Mouse (Mus musculus): ENCODE measurements around the gene Cdh4. TPM values are rescaled to one million over a fixed set of nuclear protein-coding genes. Genes with fewer than 3 reads are reported as not detected.
A peak's percentile ranks its signal among the peaks of the same experiment; 100 is the strongest.

Cdh4 gene
- 10 to 100 TPM; 24.1 to 30.8 TPM for total RNA-seq (2021)

DNA sequence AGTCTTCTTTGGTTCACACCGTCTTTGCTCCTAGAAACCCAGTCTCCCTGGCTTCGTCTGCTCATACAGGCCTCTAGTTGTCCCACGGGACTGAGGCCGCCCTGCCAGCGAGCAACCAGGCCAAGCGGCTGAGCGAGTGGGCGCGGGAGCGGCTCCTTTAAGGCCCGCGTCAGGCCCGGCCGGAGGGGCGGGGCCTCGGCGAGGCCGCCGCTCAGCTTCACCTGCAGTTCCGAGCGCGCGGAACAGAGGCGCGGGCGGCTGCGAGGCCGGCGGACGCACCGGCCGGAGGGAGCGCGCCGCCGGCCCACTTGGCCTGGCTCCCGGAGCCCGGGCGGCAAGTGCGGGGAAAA is at the start of gene Cdh4:
Gene Cdh4, plus strand, starts transcription at position 241 of the 350 bp plus-strand sequence.
- DNase-seq (ENCODE audit: low spot score in 2 of 2), result peak; percentile 60 to 76
- intact Hi-C loops (cut with DNase I), result loop anchor here (5.0 kb wide), 2 partner anchors 280 to 430 kb away; no protein-coding TSS in a partner anchor

DNA sequence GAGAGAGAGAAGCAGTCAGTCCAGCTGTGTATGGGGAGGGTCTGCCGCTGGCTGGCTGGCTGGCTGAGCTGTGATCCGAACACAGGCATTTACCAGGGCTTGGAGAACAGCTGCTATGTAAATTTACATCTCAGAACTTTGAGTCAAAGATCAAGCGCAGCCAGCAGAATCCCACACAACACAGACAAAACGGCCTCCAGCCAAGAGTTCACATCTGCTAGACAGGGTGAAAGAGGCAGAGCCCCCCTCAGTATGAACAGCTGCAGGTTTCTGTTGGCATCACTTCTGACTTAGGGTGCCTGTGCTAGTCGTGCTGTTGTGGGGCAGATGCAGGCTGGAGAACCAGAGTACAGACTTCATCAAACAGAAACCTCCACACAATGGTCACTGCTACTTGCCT is 46.8 kb upstream of the Cdh4 start:
- DNase-seq (ENCODE audit: low spot score in 2 of 2), result no peak
- intact Hi-C loops (cut with DNase I), result no loop called here

DNA sequence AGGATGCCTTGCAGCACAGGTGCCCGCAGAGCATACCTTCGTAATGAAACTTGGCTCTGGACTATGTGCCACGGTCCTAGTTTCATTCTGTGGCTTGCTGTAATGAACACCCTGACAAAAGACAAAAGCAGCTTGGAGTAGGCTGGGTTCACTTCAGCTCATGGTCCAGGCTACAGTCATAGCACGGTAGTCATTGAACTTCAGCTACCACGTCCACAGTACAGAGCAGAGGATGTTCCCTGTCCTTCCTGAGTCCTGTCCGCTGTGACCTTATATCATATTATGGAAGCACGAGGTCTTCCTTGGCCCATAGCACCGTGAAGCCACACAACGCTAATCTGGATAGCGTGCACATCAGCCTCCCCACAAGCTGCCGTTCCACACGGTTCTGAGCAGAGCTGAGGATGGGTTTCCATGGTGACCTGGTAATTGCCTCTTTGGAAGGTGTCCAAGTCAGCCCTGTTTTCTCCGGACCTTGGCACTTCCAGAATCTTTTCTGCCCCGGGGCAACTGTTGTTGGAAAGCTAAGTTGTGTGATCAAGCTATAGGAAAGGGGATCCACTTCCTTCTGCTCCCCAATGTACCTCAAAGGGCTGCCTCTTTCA is 42.5 kb upstream of the Cdh4 start:
- intact Hi-C loops (cut with DNase I), result no loop called here
- peak; percentile 10 to 24 for DNase-seq (ENCODE audit: low spot score in 2 of 2)

DNA sequence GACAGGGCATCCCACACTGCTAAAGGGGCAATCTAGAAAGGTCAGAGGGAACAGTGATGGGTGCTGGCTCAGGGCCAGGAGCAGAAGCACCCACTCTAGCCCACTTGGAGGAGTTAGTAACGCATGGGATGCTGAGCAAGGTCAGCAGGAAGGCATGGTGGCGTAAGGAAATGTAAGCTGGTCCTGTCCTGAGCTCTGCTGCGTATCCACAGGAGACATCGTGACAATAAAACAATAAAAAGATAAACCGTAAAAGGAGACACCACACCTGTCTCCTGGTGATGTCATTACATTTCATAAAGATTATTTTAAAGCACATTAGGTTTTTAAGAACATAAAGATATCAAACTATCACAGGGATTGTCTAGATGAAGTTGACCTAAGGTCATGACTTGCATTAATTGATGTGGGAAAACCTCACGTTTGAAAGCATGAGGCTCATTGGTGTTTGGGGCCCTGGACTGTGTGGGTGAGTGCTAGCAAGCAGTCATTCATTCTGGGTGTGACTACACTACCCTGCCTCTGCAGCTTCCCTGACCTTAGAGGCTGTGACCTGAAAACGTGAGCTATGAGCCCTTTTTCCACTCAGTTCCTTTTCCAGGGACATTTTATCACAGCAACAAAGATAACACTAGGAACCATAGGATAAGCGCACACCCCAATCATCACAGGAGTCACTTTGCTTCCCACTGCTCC is 31.2 kb upstream of the Cdh4 start:
- intact Hi-C loops (cut with DNase I), result no loop called here
- no peak for DNase-seq (ENCODE audit: low spot score in 2 of 2)

DNA sequence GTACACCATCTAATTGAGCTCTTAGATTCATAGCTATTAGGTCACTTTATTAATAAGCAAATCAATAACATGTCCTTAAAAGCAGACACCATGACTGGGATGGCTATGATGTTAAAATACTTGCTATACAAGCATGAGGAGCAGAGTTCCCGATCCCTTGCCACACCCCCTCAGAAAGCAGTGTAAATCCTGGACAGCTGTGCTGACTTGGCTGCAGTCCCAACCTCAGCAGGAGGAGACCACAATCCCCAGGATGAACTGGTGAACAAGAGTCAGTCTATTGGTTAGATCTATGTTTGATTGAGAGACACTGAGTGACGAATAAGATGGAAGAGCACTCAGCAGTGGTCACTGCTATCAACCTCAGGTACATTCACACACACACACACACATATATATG is 29.3 kb upstream of the Cdh4 start:
- intact Hi-C loops (cut with DNase I), result no loop called here
- no peak for DNase-seq (ENCODE audit: low spot score in 2 of 2)

DNA sequence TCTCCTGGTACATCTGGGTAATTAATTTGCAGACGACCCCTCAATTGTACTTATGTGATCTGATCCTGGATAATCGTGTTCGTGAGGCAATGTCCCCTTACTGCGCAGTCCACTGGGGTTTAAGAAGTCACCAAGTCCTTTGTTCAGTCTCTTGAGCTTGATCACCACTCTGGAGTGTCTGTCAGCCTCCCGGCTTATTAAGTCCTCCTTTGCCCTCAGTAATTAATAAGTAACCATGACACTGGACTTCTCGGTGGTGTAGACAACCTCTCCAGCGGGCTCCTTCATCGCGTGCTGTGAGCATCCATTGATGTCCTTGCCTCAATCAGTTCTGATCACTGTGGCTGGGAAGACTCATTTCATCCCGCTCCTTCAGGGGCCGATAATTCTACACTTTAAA is 28.0 kb upstream of the Cdh4 start:
- intact Hi-C loops (cut with DNase I), result no loop called here

DNA sequence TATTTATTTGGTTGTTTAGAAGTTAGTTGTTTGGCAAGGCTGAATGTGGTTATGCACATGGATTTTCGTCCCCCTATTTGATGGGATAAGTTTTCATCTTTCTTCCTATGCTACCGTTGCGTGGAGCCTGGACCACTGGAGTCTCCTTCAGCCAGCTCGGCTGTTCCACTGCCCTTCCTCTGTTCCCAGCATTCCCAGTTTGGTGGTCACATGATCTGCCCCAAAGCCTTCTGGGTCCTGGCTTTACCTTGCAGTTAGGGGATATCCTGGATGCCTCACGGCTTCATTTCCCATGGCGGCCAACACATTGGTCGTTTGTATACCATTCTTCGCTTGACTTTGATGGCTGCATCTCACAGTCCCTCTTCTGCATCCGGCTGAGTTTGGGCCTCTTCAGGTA is 27.5 kb upstream of the Cdh4 start:
- no peak for DNase-seq (ENCODE audit: low spot score in 2 of 2)
- intact Hi-C loops (cut with DNase I), result no loop called here

More for the DNA sequence above, 28.0 kb upstream of the Cdh4 start:
- no peak for DNase-seq (ENCODE audit: low spot score in 2 of 2)

DNA sequence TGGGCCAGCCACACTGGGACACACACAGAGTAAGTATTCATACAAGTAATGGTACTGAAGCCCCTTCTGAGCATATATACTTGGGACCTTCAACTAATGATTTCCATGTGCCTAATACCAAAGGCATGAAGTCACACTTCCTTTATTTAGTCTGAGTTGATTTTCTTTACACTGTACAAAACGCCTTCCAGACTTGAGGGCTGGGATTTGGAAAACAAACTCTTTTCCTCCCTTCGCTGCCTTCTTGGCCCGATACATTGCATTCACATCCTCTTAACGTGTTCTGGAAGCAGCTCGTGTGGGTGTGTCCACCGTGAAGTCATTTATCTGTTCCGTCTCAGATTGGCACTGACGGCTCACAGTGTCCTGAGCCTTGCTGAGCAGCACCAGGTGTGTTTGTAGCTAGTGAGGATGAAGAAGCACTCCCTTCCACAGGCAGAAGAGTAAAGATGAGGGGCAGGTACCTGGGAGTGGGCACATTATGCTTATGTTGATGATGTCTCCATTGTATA is 26.3 kb upstream of the Cdh4 start:
- DNase-seq (ENCODE audit: low spot score in 2 of 2), result no peak
- intact Hi-C loops (cut with DNase I), result no loop called here

DNA sequence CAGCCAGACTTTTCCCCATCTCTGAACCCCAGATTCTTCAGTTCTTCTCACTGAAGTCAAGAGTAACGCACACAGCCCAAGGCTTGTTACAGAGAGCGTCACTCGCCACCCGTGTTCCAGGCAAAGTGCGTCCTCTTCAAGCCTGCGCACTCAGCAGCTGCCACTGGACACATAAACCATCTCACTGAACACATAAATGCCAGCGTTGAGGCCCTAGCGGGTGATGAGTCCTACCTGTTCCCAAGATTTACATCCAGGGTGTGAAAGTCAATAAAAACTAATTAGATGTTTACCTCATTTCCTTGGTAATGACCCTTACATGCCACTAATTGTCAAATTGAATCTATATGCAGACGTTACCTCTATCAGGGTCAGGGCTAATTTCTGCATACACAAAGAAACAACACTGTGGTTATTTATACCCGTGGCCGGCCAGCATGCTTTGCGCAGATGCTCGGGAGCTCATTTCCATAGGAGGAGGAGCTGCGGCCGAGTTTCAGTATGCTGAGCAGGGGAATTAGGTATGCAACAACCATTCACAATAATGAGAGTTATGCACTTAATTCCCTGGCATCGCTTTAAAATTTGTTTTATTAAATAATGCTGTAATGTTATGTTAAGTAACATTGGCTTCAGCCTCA is 25.5 kb upstream of the Cdh4 start:
- no peak for DNase-seq (ENCODE audit: low spot score in 2 of 2)
- intact Hi-C loops (cut with DNase I), result no loop called here

DNA sequence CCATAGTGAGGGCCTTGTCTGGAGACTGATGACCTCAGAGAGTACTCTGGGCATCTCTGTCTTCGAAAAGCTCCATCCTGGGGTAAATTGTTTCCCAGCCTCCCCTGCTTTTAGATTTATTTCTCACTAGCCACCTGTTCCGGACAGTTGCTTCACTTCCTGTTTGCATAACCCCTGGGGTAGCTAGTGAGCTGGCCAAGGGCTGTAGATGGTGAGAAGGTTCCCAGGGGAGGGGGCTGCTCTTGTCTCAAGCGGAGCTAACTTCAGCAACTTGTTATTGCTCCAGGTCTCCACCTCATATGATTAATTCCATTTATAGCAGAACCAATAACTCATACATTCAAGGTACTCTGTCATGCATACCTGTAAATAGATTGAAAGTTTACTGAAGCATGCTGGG is 16.6 kb upstream of the Cdh4 start:
- intact Hi-C loops (cut with DNase I), result no loop called here
- no peak for DNase-seq (ENCODE audit: low spot score in 2 of 2)

DNA sequence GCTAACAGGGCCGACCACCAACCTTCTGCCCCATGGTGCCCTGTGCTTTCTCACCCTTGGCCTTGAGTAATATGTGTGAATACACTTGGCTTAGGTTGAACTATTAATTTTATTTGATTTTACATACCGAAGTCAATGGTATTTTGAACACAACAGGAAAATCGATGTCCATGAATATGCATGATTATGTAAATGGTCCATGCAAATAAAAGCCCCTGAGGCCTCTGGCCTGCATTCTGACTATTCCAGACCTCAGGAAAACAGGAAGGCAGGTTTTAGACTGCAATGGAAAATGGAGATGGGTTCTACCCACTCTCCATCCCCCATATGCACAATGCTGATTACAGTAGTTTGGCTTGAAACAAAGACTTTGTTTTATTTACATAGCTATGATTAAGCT is 13.3 kb upstream of the Cdh4 start:
- DNase-seq (ENCODE audit: low spot score in 2 of 2), result no peak
- intact Hi-C loops (cut with DNase I), result no loop called here

DNA sequence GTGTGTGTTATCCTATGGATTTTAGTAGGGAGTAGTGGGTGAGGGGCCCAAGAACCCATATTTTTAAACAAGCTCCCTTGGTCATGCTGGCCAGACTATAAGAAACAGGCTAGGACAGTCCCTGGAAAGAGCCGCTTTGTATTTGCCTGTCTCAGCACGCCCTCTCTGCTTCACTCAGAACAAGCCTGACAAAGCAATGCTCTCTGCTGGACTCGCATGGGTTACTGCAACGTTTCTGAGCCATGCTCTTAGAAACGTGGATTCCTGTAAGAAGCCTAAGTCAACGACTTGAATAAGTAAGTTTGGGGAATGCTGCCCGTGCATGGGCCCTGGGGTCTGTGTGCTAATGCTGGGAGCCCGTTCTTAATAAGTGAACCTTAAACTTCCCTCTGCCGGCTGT is 2.1 kb upstream of the Cdh4 start:
- intact Hi-C loops (cut with DNase I), result loop anchor here (5.0 kb wide), 2 partner anchors 282 to 432 kb away; no protein-coding TSS in a partner anchor
- DNase-seq (ENCODE audit: low spot score in 2 of 2), result peak; percentile 37 to 51

DNA sequence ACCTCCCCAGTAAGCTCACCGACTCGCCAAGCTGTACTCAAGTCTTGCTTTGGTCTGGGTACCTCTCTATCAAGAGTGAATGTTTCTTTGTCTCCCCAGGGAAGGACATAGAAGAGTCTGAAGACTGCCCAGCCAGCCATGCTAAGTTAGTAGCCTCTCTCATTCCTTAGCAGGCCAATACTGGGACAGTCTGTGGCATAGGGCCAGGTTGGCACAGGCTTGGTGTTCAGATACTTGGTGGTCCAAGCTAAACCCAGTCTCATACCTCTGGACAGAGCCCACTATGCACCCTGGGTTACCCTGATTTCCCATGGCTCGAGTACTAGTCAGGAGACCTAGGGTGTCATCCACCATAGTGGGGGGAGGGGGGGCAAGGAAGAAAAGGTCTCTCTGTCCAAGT is 1.1 kb upstream of the Cdh4 start:
- DNase-seq (ENCODE audit: low spot score in 2 of 2), result no peak
- intact Hi-C loops (cut with DNase I), result loop anchor here (5.0 kb wide), 2 partner anchors 281 to 431 kb away; no protein-coding TSS in a partner anchor

DNA sequence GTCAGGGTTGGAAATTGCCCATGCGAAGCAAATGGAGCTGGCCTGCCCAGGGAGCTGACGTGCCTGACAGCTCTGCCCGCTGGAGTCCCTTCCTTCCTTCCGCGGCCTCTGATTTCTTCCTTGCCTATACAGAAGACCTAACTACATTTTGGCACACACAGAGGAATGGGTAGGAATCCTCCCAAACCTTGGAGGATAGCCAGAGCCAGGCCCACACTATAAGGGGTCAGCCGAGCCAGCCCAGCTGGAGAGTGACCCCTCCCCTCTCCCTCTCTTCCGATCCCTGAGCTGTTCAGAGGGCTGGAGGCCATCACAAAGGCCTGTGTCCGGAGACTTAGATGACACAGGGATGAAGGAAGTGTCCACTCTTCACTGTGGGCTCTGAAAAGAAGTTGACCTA is 514 bp upstream of the Cdh4 start:
- intact Hi-C loops (cut with DNase I), result loop anchor here (5.0 kb wide), 2 partner anchors 281 to 431 kb away; no protein-coding TSS in a partner anchor
- no peak for DNase-seq (ENCODE audit: low spot score in 2 of 2)

DNA sequence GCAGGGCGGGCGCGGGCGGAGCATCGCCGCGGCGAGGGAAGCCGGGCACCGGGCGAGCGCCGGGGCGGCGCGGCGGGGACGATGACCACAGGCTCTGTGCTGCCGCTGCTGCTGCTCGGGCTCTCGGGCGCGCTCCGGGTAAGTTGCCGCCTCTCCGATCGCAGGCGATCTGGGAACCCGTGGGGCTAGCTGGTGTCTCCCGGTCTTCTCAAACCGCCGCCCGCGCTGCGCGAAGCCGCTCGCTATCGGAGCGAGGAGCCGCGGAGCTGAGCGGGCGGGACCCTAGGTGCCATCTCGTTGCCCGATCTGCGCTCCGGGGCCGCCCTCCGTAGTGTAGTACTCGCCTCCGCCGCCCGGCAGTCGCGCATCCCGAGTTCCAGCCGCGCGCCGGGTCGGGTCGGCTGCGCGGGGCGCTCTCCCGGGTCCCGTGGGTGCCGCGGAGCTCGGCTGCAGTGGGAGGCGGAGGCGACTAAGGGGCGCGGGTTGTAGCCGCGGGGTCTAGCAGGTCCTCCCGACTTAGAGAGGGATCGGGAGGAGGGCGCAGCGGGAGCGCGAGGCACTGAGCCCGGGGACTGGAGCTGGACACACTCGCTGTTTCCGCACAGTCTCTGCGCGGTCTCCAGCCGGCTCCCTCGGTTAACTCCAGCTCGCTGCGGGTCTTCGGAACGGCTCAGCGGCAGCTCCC is 452 bp downstream of the Cdh4 start:
- intact Hi-C loops (cut with DNase I), result loop anchor here (5.0 kb wide), 2 partner anchors 280 to 430 kb away; no protein-coding TSS in a partner anchor

DNA sequence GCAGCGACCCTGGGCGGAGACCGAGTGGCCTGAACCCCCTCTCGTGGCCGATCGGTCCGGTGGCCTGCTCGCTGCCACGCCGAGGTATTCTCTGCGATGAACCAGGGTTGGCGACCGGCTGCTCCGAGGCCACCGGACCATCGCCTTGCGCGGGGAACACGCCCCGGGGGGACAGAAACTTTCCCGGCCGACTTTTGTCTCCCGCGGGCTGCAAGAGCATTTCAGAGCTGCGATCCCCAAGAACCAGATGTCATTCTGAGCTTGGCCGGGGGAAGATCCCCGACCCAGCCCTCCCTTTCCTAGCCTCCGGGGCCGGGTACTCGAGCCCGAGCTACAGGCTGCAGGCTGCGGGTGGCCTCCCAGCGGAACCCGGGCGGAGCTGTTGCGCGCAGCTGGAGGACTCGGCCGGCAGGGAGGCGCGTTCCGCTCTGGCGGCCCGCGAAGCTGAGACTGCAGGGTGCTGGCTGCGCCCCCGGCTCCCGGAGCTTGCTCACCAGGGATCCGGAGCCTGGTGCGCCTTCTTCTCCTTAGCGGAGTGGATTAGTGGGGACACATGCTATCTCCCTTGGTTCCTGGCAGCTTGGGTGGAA is 1.1 kb downstream of the Cdh4 start:
- DNase-seq (ENCODE audit: low spot score in 2 of 2), result peak; percentile 74 to 75
- intact Hi-C loops (cut with DNase I), result loop anchor here (5.0 kb wide), 2 partner anchors 279 to 429 kb away; no protein-coding TSS in a partner anchor

More for the DNA sequence above, 452 bp downstream of the Cdh4 start:
- peak; percentile 18 to 56 for DNase-seq (ENCODE audit: low spot score in 2 of 2)

DNA sequence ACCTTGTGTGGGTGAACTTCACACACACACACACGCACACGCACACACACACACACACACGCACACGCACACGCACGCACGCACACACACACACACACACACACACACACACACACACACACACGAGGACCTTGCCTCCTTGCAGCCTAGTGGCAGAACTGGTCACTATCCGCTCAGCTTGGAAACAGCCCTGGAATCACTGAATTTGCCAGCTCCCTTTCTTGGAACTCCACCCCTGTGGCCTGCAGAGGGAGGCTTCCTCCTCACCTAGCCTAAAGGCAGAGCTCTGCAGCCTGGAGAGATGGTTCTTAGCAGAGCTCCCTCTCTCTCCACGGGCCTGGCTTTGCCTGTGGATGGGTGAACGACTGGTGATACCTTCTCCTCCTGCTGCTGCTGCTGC is 1.7 kb downstream of the Cdh4 start:
- peak; percentile 13 to 25 for DNase-seq (ENCODE audit: low spot score in 2 of 2)
- intact Hi-C loops (cut with DNase I), result loop anchor here (5.0 kb wide), 2 partner anchors 278 to 428 kb away; no protein-coding TSS in a partner anchor

DNA sequence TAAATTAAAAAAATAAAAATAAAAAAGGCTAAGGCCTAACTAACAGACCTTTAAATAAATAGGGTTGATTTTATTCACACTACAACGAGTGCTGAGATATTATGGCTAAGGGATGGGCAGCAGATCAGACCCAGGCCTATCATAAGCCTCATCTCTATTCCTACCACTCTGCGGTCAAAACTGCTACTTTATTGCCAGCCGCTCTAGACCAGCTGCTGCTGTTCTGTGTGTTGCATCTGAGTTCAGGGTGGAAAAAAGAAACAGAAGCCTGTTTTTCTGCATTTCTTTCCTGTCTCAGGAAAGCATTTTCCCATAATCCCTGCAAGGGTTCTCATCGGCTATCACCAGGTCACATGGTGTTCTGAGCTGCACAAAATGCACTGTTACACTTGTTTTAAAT is 6.0 kb downstream of the Cdh4 start:
- intact Hi-C loops (cut with DNase I), result no loop called here
- no peak for DNase-seq (ENCODE audit: low spot score in 2 of 2)

DNA sequence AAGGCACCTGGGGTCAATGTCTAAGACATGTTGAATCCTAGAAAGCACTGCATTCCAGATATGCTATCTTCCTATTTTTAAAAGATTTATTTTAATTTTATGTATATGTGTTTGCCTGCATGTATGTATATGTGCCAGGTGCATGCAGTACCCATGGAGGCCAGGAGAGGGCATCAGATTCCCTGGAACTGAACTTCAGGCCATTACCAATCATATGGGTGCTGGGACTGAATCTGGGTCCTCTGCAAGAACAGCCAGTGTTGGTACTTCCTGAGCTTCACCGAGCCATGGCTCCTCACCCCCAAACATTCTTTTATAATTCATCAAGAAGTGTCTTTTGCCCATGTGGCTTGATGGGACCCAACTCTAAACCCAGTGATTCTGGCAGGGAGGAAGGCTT is 6.8 kb downstream of the Cdh4 start:
- DNase-seq (ENCODE audit: low spot score in 2 of 2), result no peak
- intact Hi-C loops (cut with DNase I), result no loop called here

DNA sequence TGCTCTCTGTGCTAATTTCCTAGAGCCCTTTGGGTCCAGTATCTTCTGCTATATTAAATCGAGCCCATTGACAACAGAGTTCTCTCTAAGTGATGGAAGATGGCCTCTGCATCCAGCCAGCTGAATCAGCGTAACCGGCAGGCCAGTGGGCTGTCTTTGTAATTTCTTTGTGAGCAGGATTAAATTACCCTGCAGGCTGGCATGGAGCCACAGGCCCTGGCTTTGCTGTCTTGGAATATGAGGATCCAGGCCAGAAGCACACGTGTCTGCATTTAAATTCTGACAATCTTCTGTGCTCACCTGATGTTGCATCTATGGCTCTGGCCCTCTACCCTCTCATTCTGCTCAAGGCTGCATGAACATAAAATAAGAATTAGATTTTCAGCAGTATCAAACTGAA is 17.0 kb downstream of the Cdh4 start:
- DNase-seq (ENCODE audit: low spot score in 2 of 2), result no peak
- intact Hi-C loops (cut with DNase I), result no loop called here

Measured in left cerebral cortex, postnatal 25 days (tissue).